Mouse (Mus musculus): ENCODE measurements around the gene Rfpl4b.

DNA sequence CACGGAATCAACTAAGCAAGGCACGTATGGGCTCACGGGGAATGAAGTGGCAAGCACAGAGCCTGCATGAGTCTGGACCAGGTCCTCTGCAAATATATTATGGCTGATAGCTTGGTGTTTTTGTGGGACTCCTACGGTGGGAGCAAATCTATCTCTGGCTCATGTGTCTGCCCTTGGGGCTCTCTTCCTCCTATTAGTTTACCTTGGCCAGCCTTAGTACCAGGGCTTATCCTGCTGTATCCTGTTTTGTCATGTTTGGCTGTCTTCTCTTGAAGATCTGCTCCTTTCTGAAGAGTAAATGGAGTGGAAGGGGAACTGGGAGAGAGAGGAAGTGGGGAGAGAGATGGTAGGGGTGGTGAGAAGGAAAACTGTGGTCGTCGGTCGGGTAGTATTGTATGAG, 18.3 kb downstream of the Rfpl4b start:
- TF ChIP-seq EP300 (IDR thresholded peaks at IDR 0.05; ENCODE audit: low read depth) (no peak), CTCF (IDR thresholded peaks at IDR 0.05; ENCODE audit: low read depth) (no peak)

Data from liver, postnatal 0 days (tissue).